Mouse (Mus musculus) kidney, embryonic 16.5 days (tissue): ENCODE data around the gene Hmgxb4. TPM values are rescaled to one million over a fixed set of nuclear protein-coding genes. Genes with fewer than 3 reads are reported as not detected.

ENCODE experiments used
- polyA plus RNA-seq: library from polyadenylated mRNA; unstranded; fragments of >200 nt; fragmentation: Nextera tagmentation; extraction: Ambion mirVana; gene quantifications from 2 replicates; pipeline ENCODE4 v1.2.1, GENCODE M21; 2015

Gene Hmgxb4
- polyA plus RNA-seq, 1 experiment from 2014 or later = 33.8 TPM

Other genes starting within 250 kb of the Hmgxb4 start
- not detected in 2 replicates for gene Isx, start 120.2 kb upstream of the Hmgxb4 start, polyA plus RNA-seq
- gene Tom1, start 40.3 kb downstream of the Hmgxb4 start, polyA plus RNA-seq = 33.8 and 35.7 TPM in 2 replicates
- 51.6 and 56.2 TPM in 2 replicates for gene Hmox1, start 100.3 kb downstream of the Hmgxb4 start, polyA plus RNA-seq
- 189 and 191 TPM in 2 replicates for gene Mcm5, start 116.2 kb downstream of the Hmgxb4 start, polyA plus RNA-seq
- 2.1 and 2.3 TPM in 2 replicates for gene Rasd2, start 220.6 kb downstream of the Hmgxb4 start, polyA plus RNA-seq